Mouse (Mus musculus): ENCODE data around the gene Hes3. TPM values are rescaled to one million over a fixed set of nuclear protein-coding genes. Genes with fewer than 3 reads are reported as not detected.
A peak's percentile ranks its signal among the peaks of the same experiment; 100 is the strongest.

Gene Hes3
- polyA plus RNA-seq, 1 experiment: not detected

DNA sequence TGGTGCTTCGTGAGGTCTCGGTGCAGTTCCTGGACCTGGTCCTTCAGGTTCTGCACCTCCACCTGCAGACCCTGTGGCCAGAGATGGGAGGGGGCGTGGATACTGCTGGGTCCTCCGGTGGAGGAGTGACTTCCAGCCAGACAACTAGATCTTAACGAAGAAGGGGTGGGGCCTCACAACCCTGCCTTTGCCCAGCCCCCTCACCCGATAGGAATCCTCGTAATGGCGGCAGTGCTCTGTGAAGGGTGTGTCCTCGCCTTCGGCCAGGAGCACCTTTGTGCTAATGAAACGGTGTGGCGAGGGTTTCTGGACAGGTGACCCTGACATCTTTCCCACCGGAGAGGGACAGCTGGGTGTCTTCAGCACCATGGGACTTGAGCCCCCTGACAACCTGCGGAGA is 20.7 kb upstream of the Hes3 start:
- Histone ChIP-seq H3K4me1 (ENCODE audit: control insufficient read depth, insufficient read depth, low read length) (no peaks in the 10 kb centered on the region; the same call in 1 of the 2 replicates), H3K4me3 (replicated peaks; ENCODE audit: extremely low read depth, low read depth, low read length) (no peak overlapping the region)
- no peak for DNase-seq
- WGBS: 7% methylated on average over 14 of the region's 14 CpGs
- TF ChIP-seq POLR2A (IDR thresholded peaks at IDR 0.05; ENCODE audit: borderline replicate concordance, extremely low read depth, low read depth, low read length): no peak
- no peak for TF ChIP-seq CTCF (IDR thresholded peaks at IDR 0.05; ENCODE audit: insufficient read depth, low read length)

DNA sequence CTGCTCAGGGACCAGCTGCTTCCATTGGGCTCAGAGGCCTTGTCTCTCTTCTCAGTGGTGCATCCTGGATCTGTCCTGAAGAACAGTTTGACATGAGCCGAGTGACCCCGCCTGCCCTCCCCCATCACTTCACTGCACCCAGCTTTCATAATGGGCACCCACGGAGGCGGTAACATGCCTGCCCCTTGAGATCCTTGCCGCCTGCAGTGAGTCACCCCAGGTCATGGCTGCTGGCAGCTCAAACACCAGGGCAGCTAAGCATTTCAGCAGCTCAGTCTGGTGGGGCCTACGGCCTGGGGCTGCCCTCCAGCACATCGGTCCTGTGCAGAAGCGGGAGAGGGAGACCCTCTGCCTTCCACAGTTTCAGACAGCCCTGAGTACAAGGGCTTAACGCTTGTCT is 16.1 kb upstream of the Hes3 start:
- 78% methylated on average over 9 of the region's 9 CpGs for WGBS
- Histone ChIP-seq H3K4me3 (replicated peaks; ENCODE audit: extremely low read depth, low read depth, low read length) (no peak overlapping the region), H3K4me1 (ENCODE audit: control insufficient read depth, insufficient read depth, low read length) (no peaks in the 10 kb centered on the region)
- no peak for DNase-seq
- TF ChIP-seq POLR2A (IDR thresholded peaks at IDR 0.05; ENCODE audit: borderline replicate concordance, extremely low read depth, low read depth, low read length): no peak
- no peak for TF ChIP-seq CTCF (IDR thresholded peaks at IDR 0.05; ENCODE audit: insufficient read depth, low read length)

DNA sequence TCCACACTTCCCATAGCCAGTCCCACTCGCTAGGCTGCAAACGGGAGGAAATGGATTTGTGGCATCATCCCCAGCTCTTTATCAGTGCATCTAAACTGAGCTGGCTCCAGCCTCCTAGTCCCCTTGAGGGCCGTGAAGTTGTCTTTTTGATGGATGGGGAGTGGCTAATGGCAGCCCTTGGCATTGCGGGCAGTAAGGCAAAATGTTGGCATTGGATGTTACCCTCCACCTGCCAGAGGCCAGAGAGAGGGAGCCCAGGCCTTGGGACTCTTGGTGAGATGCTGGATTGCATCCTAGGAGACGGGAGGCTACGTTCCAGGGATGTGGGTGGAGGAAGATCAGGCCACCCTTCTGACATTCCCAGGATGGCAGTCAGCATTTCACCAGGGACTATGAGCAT is 14.5 kb upstream of the Hes3 start:
- DNase-seq: no peak
- 66% methylated on average over 6 of the region's 6 CpGs for WGBS
- TF ChIP-seq CTCF (IDR thresholded peaks at IDR 0.05; ENCODE audit: insufficient read depth, low read length) (no peak), POLR2A (IDR thresholded peaks at IDR 0.05; ENCODE audit: borderline replicate concordance, extremely low read depth, low read depth, low read length) (no peak)
- no peak overlapping the region for H3K4me3 ChIP-seq (replicated peaks; ENCODE audit: extremely low read depth, low read depth, low read length)
- H3K4me1 ChIP-seq (ENCODE audit: control insufficient read depth, insufficient read depth, low read length): no peaks in the 10 kb centered on the region

DNA sequence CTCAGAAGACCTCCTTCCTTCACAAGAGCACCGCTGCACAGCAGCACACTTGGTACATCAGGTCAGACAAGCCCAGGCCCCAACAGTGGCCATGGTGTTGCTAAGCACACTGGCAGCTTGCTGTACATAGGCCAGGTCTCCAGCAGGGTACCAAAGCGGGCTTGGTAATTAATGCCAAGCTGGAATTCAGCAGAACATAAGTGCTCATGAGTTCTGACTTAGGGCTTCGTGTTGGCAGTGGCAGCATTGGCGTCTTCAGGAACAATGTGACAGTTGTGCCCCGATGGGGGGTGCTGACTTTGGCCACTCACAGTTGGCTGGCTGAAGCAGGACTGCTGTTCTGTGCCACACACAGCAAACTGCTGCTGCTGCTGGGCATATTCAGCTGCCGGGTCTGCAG is 13.2 kb upstream of the Hes3 start:
- Histone ChIP-seq H3K4me3 (replicated peaks; ENCODE audit: extremely low read depth, low read depth, low read length) (no peak overlapping the region), H3K4me1 (ENCODE audit: control insufficient read depth, insufficient read depth, low read length) (no peaks in the 10 kb centered on the region)
- no peak for DNase-seq
- WGBS: 93% methylated on average over 6 of the region's 6 CpGs
- no peak for TF ChIP-seq POLR2A (IDR thresholded peaks at IDR 0.05; ENCODE audit: borderline replicate concordance, extremely low read depth, low read depth, low read length)
- TF ChIP-seq CTCF (IDR thresholded peaks at IDR 0.05; ENCODE audit: insufficient read depth, low read length): no peak

DNA sequence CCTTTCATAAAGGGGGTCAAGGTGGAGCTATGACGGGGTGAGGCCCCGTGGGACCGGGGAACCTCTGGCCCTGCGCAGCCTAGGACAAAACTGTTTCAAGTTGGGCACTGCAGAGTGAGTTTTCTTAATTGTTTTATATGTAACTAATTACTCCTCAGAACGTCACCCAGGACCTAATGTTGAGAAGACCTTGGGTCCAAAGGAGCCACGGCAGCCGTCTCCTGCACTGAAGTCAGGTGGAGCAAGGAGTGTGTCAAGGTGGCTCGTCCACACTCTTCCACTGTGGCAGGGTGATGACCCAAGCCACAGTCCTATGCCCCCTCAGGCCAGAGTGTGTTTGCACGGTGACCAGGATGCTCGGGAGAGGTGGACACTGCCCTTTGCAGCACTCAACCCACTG is 11.7 kb upstream of the Hes3 start:
- no peak for TF ChIP-seq CTCF (IDR thresholded peaks at IDR 0.05; ENCODE audit: insufficient read depth, low read length)
- TF ChIP-seq POLR2A (IDR thresholded peaks at IDR 0.05; ENCODE audit: borderline replicate concordance, extremely low read depth, low read depth, low read length): no peak
- no peak for DNase-seq
- H3K4me1 ChIP-seq (ENCODE audit: control insufficient read depth, insufficient read depth, low read length): no peaks in the 10 kb centered on the region; the same call in 1 of the 2 replicates
- WGBS: 93% methylated on average over 10 of the region's 10 CpGs
- no peak overlapping the region for H3K4me3 ChIP-seq (replicated peaks; ENCODE audit: extremely low read depth, low read depth, low read length)

DNA sequence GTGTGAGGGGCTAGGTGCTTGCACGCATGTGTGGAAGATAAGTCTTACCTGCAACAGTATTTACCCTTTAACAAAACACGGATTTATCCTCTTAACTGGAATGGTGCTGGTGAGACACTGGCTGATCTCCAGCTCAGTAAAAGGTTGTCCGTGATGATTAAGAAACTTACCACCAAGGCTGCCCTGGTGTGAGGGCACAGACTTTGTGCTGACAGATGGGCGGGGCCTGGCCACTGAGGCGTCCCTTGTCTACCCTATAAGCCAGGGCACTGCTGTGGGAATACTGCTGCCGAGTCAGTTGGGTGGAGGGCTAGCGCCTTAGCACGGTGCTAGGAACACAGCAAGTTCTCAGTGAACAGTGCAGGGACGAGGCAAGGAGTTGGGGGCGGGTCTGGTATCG is 10.6 kb upstream of the Hes3 start:
- WGBS: 76% methylated on average over 11 of the region's 11 CpGs
- no peak for DNase-seq
- peaks cover 5% of the 10 kb centered on the region; the same call in 1 of the 2 replicates for H3K4me1 ChIP-seq (ENCODE audit: control insufficient read depth, insufficient read depth, low read length)
- no peak overlapping the region for H3K4me3 ChIP-seq (replicated peaks; ENCODE audit: extremely low read depth, low read depth, low read length)
- TF ChIP-seq POLR2A (IDR thresholded peaks at IDR 0.05; ENCODE audit: borderline replicate concordance, extremely low read depth, low read depth, low read length) (no peak), CTCF (IDR thresholded peaks at IDR 0.05; ENCODE audit: insufficient read depth, low read length) (no peak)

DNA sequence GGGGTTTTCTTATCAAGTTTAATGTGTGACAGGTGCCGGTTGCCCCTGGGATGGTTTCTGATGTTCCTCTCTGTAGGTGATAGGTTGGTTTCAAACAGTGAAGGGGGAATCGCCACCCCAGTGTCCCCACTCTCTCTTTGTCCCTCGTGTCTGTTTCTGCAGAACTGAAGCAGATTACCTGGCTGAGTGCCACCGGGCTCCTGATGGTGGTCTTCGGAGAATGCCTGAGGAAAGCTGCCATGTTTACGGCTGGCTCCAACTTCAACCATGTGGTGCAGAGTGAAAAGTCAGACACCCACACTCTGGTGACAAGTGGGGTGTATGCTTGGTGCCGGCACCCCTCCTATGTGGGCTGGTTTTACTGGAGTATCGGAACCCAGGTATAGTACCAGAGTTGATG is 8.9 kb upstream of the Hes3 start:
- 91% methylated on average over 8 of the region's 8 CpGs for WGBS
- no peak for TF ChIP-seq POLR2A (IDR thresholded peaks at IDR 0.05; ENCODE audit: borderline replicate concordance, extremely low read depth, low read depth, low read length)
- TF ChIP-seq CTCF (IDR thresholded peaks at IDR 0.05; ENCODE audit: insufficient read depth, low read length): no peak

DNA sequence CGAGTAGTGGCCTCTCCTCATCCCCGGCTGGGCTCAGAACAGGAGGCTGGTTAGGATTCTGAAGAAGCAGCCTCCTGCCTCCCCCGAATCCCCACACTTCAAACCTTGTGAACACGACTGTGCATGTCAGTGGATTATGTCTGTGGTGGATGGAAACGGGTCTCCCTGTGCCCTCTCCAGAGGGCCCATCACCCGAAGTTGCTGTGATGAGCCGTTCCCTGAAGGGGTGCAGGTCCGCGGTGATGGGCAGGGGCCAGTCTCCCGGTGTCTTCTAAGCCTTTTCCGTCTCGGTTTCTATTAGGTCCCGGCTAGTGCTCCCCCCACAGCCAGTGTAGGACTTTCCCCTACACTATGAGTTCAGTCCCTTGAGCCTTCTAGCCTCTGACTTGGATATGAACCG is 7.4 kb upstream of the Hes3 start:
- Histone ChIP-seq H3K4me1 (ENCODE audit: control insufficient read depth, insufficient read depth, low read length) (peaks cover 7% of the 10 kb centered on the region; the same call in 1 of the 2 replicates), H3K4me3 (replicated peaks; ENCODE audit: extremely low read depth, low read depth, low read length) (no peak overlapping the region)
- DNase-seq: no peak
- WGBS: 86% methylated on average over 14 of the region's 14 CpGs
- TF ChIP-seq POLR2A (IDR thresholded peaks at IDR 0.05; ENCODE audit: borderline replicate concordance, extremely low read depth, low read depth, low read length) (no peak), CTCF (IDR thresholded peaks at IDR 0.05; ENCODE audit: insufficient read depth, low read length) (no peak)

More for the DNA sequence above, 8.9 kb upstream of the Hes3 start:
- Histone ChIP-seq H3K4me3 (replicated peaks; ENCODE audit: extremely low read depth, low read depth, low read length) (no peak overlapping the region), H3K4me1 (ENCODE audit: control insufficient read depth, insufficient read depth, low read length) (peaks cover 7% of the 10 kb centered on the region; the same call in 1 of the 2 replicates)
- no peak for DNase-seq

DNA sequence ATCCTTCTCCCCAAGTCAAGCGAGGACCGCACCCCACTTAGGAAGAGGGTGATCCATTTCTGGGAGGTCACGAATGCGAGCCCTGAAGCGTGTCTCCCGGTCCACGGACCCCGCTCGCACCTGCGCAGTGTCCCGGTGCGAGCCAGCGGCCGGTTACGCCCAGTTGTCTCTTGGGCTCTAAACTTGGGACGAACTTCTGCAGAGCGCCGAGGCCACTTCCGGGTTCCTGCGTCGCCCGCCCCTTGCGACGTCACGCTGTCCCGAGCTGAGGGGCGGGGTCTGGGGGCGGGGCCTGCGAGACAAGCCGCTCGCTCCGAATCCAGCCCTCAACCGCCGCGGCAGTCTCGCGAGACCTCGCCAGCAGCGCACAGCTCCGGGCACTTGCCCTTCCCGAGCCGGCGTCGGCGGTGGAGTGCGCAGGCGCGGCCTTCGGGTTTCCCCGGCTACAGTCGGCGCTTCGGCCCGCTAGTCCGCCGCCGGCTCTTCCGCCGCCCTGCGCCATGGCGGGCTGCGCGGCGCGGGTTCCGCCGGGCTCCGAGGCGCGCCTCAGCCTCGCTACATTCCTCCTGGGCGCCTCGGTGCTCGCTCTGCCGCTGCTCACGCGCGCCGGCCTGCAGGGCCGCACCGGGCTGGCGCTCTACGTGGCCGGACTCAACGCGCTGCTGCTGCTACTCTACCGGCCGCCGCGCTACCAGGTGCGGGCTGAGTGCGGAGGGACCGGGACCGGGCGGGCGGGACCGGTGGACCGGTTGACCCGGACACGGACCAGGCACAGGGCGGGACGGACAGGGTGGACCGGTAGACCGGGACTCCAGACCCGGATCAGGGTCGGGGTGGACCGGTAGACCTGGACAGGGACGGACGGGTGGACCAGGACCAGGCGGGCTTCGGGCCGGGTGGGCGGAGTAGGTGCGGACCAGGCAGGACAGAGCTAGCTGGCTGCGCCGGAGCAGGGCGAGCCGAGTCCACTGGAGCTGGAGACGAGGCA is 5.7 kb upstream of the Hes3 start, which contains the start of gene Icmt:
TSS of gene Icmt (plus strand) at position 354 of the 988 bp plus-strand sequence.
- Histone ChIP-seq H3K4me3 (replicated peaks; ENCODE audit: extremely low read depth, low read depth, low read length) (peak within 1 kb of the TSS; percentile 81), H3K4me1 (ENCODE audit: control insufficient read depth, insufficient read depth, low read length) (peaks cover 7% of the 10 kb centered on the region; the same call in 1 of the 2 replicates)
- peak; percentile 99 for DNase-seq
- peak; percentile 79; the same call in 1 of the 2 replicates for TF ChIP-seq POLR2A (IDR thresholded peaks at IDR 0.05; ENCODE audit: borderline replicate concordance, extremely low read depth, low read depth, low read length)
- no peak for TF ChIP-seq CTCF (IDR thresholded peaks at IDR 0.05; ENCODE audit: insufficient read depth, low read length)
- WGBS: under 1% methylated on average over 117 of the region's 119 CpGs
